Mouse (Mus musculus) ES-Bruce4 (cell line): ENCODE results near the gene Gpat3. TPM values are rescaled to one million over a fixed set of nuclear protein-coding genes. Genes with fewer than 3 reads are reported as not detected.

Experiments
- H3K27ac ChIP-seq: 2 replicates; pipeline ENCODE4 v1.5.1; 2012; ENCODE audit warnings: low read length, inconsistent platforms; ENCODE audit not compliant: insufficient read depth
- H3K27me3 ChIP-seq: 2 replicates; pipeline ENCODE4 v1.6.1; 2012; ENCODE audit warnings: mild to moderate bottlenecking, low read length, inconsistent platforms; ENCODE audit not compliant: control insufficient read depth, poor library complexity, insufficient read depth, severe bottlenecking
- H3K36me3 ChIP-seq: 2 replicates; pipeline ENCODE4 v1.6.1; 2012; ENCODE audit warnings: inconsistent platforms, mild to moderate bottlenecking, low read length, moderate library complexity; ENCODE audit not compliant: control insufficient read depth, poor library complexity, insufficient read depth, severe bottlenecking
- H3K4me1 ChIP-seq: one replicate; pipeline ENCODE4 v1.8.1; 2011; ENCODE audit warnings: low read length; ENCODE audit not compliant: control insufficient read depth, insufficient read depth
- H3K4me3 ChIP-seq: 2 replicates; pipeline ENCODE4 v1.5.1; 2011; ENCODE audit warnings: low read depth, mild to moderate bottlenecking, low read length
- H3K9ac ChIP-seq: 2 replicates; pipeline ENCODE4 v1.6.1; 2012; ENCODE audit warnings: low read depth, mild to moderate bottlenecking, inconsistent platforms; ENCODE audit not compliant: poor library complexity, severe bottlenecking
- H3K9me3 ChIP-seq: replicated peaks from 2 replicates; pipeline ENCODE4 v1.6.1; 2012; ENCODE audit warnings: mild to moderate bottlenecking, low read length, inconsistent platforms; ENCODE audit not compliant: control insufficient read depth, poor library complexity, insufficient read depth, severe bottlenecking
- CTCF ChIP-seq: IDR thresholded peaks from one replicate; pipeline ENCODE4 v1.8.1; 2011; ENCODE audit warnings: low read depth, low read length
- EP300 ChIP-seq: IDR thresholded peaks from 2 replicates; pipeline ENCODE4 v1.6.1; 2011; ENCODE audit warnings: low read depth, low read length; ENCODE audit not compliant: insufficient read depth
- POLR2A ChIP-seq: IDR thresholded peaks from one replicate; pipeline ENCODE4 v1.8.1; 2011; ENCODE audit warnings: low read length; ENCODE audit not compliant: insufficient read depth
- polyA plus RNA-seq: library from polyadenylated mRNA; stranded (reverse); fragments of >200 nt; gene quantifications from 2 replicates; pipeline ENCODE4 v1.2.4, GENCODE M21; 2011; ENCODE audit warnings: low read depth; ENCODE audit not compliant: missing spikeins, insufficient read depth, insufficient read length

Gene Gpat3
- polyA plus RNA-seq, 1 experiment = 8.2 TPM

DNA sequence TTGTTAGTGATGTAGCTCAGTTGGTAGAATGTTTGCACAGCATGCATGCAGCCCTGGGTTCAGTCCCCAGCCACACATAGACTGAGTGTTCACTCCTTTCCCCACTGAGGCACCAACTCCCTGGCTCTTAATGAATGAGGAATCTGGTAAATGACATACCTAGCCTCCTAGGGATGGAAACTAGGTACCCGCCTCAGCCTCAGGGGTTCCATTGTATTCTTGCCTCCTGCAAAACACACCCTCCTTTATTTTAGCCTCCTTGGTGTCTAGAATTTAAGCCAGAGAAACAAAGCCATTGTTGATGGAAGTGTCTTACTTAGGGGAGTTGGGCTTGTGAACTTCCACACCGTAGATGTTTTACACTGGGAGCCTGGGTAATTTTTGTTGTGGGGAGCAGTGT is 17.6 kb downstream of the Gpat3 start:
- Histone ChIP-seq H3K4me1 (peaks cover 3% of the 10 kb centered on the region), H3K9me3 (no peaks in the 10 kb centered on the region), H3K36me3 (no peaks in the 10 kb centered on the region), H3K4me3 (no peak overlapping the region), H3K27ac (peak overlapping the region; percentile 76), H3K9ac (no peak overlapping the region), H3K27me3 (no peaks in the 10 kb centered on the region)
- no peak for TF ChIP-seq CTCF
- TF ChIP-seq EP300 = no peak
- no peak for TF ChIP-seq POLR2A

DNA sequence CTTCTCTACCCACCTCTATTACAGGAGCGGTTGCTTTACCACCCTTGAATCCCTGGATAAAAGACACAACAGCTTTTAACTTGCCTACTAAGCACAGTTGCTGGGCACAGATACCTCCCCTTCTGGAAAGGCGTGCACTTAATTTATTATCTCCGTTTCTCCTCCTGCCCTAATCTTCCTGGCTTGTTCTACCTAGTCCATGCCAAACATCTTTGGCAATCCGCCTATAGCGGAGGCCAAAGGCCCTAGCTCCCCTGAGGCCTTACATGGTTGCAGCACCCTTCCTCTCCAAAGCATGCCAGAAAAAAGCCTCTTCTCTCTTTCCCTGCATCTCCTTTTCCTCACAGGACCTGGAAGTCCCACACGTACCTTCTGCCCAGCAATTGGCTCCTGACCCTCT is 18.9 kb downstream of the Gpat3 start:
- H3K9ac ChIP-seq = no peak overlapping the region
- peak overlapping the region; percentile 39; the same call in 1 of the 2 replicates for H3K27ac ChIP-seq
- no peak overlapping the region for H3K4me3 ChIP-seq
- TF ChIP-seq EP300 (no peak), POLR2A (no peak), CTCF (no peak)
- no peaks in the 10 kb centered on the region for H3K27me3 ChIP-seq
- H3K36me3 ChIP-seq = no peaks in the 10 kb centered on the region
- peaks cover 3% of the 10 kb centered on the region for H3K4me1 ChIP-seq
- no peaks in the 10 kb centered on the region for H3K9me3 ChIP-seq

DNA sequence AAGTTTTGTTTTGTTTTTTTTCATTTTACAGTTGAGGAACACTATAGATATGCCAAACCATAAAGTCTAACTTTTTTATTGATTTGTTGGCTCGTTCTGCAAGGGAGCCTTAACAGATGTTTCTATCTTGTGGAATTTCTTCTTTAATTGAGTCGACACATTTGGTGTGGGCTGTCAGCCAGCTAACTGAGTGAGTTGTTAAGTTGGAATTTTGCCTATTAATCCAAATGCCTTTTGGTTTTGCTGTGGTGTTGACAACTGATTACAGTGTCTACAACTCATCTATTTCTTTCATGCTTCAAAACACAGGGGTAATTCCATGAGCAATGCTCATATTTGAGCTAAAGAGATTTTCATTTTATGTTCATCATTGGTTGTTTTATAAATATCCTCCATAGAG is 20.7 kb downstream of the Gpat3 start:
- no peaks in the 10 kb centered on the region for H3K27me3 ChIP-seq
- no peak overlapping the region for H3K27ac ChIP-seq
- H3K9me3 ChIP-seq = no peaks in the 10 kb centered on the region
- peaks cover 3% of the 10 kb centered on the region for H3K4me1 ChIP-seq
- H3K9ac ChIP-seq = no peak overlapping the region
- H3K36me3 ChIP-seq = no peaks in the 10 kb centered on the region
- no peak overlapping the region for H3K4me3 ChIP-seq
- TF ChIP-seq POLR2A = no peak

DNA sequence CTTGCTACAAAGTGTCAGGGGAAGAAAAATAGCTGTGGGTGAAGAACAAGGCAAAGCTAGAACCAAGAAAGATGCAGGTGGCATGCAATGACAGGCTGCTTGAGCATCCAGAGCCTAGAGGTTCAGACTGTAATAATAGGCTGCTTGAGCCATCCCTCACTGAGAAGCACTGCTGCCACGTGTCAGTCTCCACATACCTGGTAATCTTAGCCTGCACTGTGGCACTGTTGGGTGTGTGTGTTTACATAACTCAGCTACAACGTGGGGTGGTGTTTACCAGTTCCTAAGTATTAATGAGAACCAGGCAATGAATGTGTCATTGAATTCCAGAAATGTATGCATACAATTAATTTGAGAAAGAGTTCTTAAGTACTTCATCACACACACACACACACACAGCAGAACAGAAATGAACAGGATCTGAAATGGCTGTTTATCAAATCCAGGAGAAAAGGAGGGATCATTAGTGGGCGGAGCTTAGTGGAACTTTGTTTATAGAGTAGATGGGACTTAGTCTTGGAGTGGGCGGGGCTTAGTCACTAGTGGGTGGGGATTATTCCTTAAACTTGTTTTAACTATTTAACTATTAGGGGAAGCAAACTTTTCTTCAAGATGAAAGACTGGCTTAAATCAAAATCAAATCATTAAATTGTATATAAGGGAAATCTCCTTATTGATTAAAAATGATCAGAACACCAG is 23.8 kb downstream of the Gpat3 start:
- Histone ChIP-seq H3K4me3 (no peak overlapping the region), H3K9me3 (no peaks in the 10 kb centered on the region), H3K27ac (no peak overlapping the region), H3K9ac (no peak overlapping the region), H3K4me1 (no peaks in the 10 kb centered on the region), H3K36me3 (no peaks in the 10 kb centered on the region), H3K27me3 (no peaks in the 10 kb centered on the region)
- TF ChIP-seq EP300 = no peak
- TF ChIP-seq POLR2A = no peak

DNA sequence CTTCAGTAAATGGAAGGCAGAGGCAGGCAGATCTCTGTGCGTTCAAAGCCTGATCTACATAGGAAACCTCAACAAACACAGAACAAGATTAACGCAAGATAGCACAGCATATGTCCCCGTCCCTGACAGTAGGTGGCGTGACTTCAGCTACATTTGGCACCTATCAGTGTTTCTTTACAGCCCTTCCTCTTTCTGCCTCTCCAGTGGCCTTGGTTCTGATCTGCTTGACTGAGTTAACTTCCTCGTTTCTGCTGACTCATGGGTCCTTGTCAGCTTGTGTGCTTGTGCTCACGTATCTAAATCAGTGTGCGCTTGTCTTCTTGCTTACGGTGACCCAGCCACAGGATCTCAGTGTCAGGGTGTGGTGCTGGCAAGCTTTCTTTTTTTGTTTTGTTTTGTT is 26.5 kb downstream of the Gpat3 start:
- TF ChIP-seq EP300 (no peak), CTCF (peak; percentile 17), POLR2A (no peak)
- no peak overlapping the region for H3K9ac ChIP-seq
- H3K9me3 ChIP-seq = no peaks in the 10 kb centered on the region
- no peaks in the 10 kb centered on the region for H3K27me3 ChIP-seq
- no peaks in the 10 kb centered on the region for H3K36me3 ChIP-seq
- H3K4me3 ChIP-seq = no peak overlapping the region
- H3K27ac ChIP-seq = no peak overlapping the region
- no peaks in the 10 kb centered on the region for H3K4me1 ChIP-seq

DNA sequence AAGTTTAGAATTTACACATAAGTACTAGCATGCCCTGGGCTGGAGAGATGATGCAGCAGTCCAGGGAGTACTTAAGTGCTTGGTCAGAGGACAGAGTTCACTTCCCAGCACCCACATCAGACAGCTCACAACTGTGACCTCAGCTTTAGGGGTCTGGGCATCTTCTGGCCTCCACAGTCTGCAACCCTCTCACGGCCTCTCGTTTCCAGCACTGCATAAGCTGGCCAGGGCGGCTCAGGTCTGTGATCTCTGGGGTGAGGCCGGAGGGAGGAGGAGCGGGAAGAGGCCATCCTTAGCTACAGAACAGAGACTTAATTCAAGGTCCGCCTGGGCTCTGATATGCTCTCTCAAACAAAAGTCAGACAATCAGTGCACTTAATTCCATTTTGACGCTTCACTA is 29.2 kb downstream of the Gpat3 start:
- H3K9me3 ChIP-seq = no peaks in the 10 kb centered on the region
- no peaks in the 10 kb centered on the region for H3K36me3 ChIP-seq
- no peaks in the 10 kb centered on the region for H3K4me1 ChIP-seq
- no peak overlapping the region for H3K27ac ChIP-seq
- H3K4me3 ChIP-seq = no peak overlapping the region
- no peaks in the 10 kb centered on the region for H3K27me3 ChIP-seq
- no peak overlapping the region for H3K9ac ChIP-seq
- TF ChIP-seq CTCF = no peak
- TF ChIP-seq EP300 = no peak
- no peak for TF ChIP-seq POLR2A
